Mouse (Mus musculus) E14TG2a.4 (cell line): ENCODE measurements around the gene Ankra2.

Source experiments
- H3K27me3 ChIP-seq: 2 replicates; pipeline ENCODE4 v1.6.1; 2014; ENCODE audit warnings: low read length, control low read depth; ENCODE audit not compliant: insufficient read depth
- H3K36me3 ChIP-seq: 2 replicates; pipeline ENCODE4 v1.6.1; 2014; ENCODE audit warnings: low read length, control low read depth; ENCODE audit not compliant: insufficient read depth
- H3K4me1 ChIP-seq: replicated peaks from 2 replicates; pipeline ENCODE4 v1.6.1; 2014; ENCODE audit warnings: low read depth, low read length, control low read depth
- H3K4me3 ChIP-seq: replicated peaks from 2 replicates; pipeline ENCODE4 v1.5.1; 2014; ENCODE audit warnings: mild to moderate bottlenecking, low read length
- H3K9me3 ChIP-seq: 2 replicates; pipeline ENCODE4 v1.6.1; 2014; ENCODE audit warnings: low read length, control low read depth
- CTCF ChIP-seq: conservative IDR thresholded peaks from 2 replicates; pipeline ENCODE4 v1.5.1; 2014; ENCODE audit warnings: low read length
- NANOG ChIP-seq: IDR thresholded peaks from 2 replicates; pipeline ENCODE4 v1.6.1; 2014; ENCODE audit warnings: borderline replicate concordance, low read length, mixed read lengths
- POU5F1 ChIP-seq: IDR thresholded peaks from 2 replicates; pipeline ENCODE4 v1.6.1; 2014; ENCODE audit warnings: low read length, borderline replicate concordance

Ankra2 gene

GRCm38 (mm10) chr13:98315124-98315523 lies 52.2 kb downstream of the Ankra2 start:
- Histone ChIP-seq H3K36me3 (peaks cover 52% of the 10 kb centered on the region), H3K9me3 (no peaks in the 10 kb centered on the region), H3K4me1 (peaks cover 61% of the 10 kb centered on the region), H3K27me3 (no peaks in the 10 kb centered on the region), H3K4me3 (peak overlapping the region; percentile 92)
- TF ChIP-seq POU5F1 = no peak
- TF ChIP-seq CTCF = no peak
- no peak for TF ChIP-seq NANOG

- no peaks in the 10 kb centered on the region for H3K27me3 ChIP-seq
- H3K4me3 ChIP-seq = peak overlapping the region; percentile 92
- H3K9me3 ChIP-seq = no peaks in the 10 kb centered on the region
- TF ChIP-seq POU5F1 = no peak
- no peak for TF ChIP-seq CTCF
- no peak for TF ChIP-seq NANOG
- H3K36me3 ChIP-seq = peaks cover 42% of the 10 kb centered on the region
- H3K4me1 ChIP-seq = peaks cover 53% of the 10 kb centered on the region
Measured at GRCm38 (mm10) chr13:98316140-98316479, 53.2 kb downstream of the Ankra2 start.

- no peak for TF ChIP-seq CTCF
- no peak for TF ChIP-seq POU5F1
- TF ChIP-seq NANOG = no peak
- H3K9me3 ChIP-seq = no peaks in the 10 kb centered on the region
Measured at GRCm38 (mm10) chr13:98316480-98317245, 53.8 kb downstream of the Ankra2 start, which contains the start of gene Btf3. Gene Btf3 (minus strand): TSS chr13:98317006.

GRCm38 (mm10) chr13:98317246-98317677 lies 54.4 kb downstream of the Ankra2 start:
- Histone ChIP-seq H3K27me3 (no peaks in the 10 kb centered on the region), H3K4me1 (peaks cover 42% of the 10 kb centered on the region), H3K9me3 (no peaks in the 10 kb centered on the region), H3K4me3 (peak overlapping the region; percentile 92), H3K36me3 (peaks cover 31% of the 10 kb centered on the region)
- TF ChIP-seq POU5F1 = no peak
- TF ChIP-seq NANOG = no peak
- TF ChIP-seq CTCF = no peak

More at GRCm38 (mm10) chr13:98316480-98317245, 53.8 kb downstream of the Ankra2 start, which contains the start of gene Btf3:
- Histone ChIP-seq H3K27me3 (no peaks in the 10 kb centered on the region), H3K4me3 (peak within 1 kb of the TSS; percentile 92), H3K4me1 (peaks cover 47% of the 10 kb centered on the region), H3K36me3 (peaks cover 37% of the 10 kb centered on the region)

- Histone ChIP-seq H3K4me3 (peak overlapping the region; percentile 92; the same call in 1 of the 2 replicates), H3K27me3 (no peaks in the 10 kb centered on the region), H3K9me3 (no peaks in the 10 kb centered on the region), H3K4me1 (peaks cover 35% of the 10 kb centered on the region), H3K36me3 (peaks cover 24% of the 10 kb centered on the region)
- TF ChIP-seq CTCF (no peak), POU5F1 (no peak), NANOG (no peak)
Measured at GRCm38 (mm10) chr13:98317911-98318310, 55.0 kb downstream of the Ankra2 start.
